In genomic region chr4:139926161-139926561, GRCm38 (mm10) we compare ENCODE assay signal across 9 mouse cellular contexts. TPM values are rescaled to one million over a fixed set of nuclear protein-coding genes. Genes with fewer than 3 reads are reported as not detected.
DNase-seq lines count a peak whose midpoint lies in the region; ATAC-seq lines count a peak whose summit lies in the region.
"Had no signal": no experiment of that assay in that cellular context is flagged by ENCODE, and none has a peak within 500 bp of the region (broad histone marks: within the 10 kb centered on the region; RNA-seq: fewer than 3 reads in every experiment).

No protein-coding gene starts in this region.

- H3K4me1 ChIP-seq in heart, embryonic 10.5 days, result peaks cover 10% of the 10 kb centered on the region; the same call in 1 of the 2 replicates
- H3K4me1 ChIP-seq in forebrain, embryonic 10.5 days, result peaks cover 47% of the 10 kb centered on the region
- peaks cover 15% of the 10 kb centered on the region for H3K4me1 ChIP-seq in neural tube, embryonic 12.5 days

- intact Hi-C loops in heart, postnatal 10 days (cut with DNase I), result no loop called here

- H3K9ac ChIP-seq in neural tube, embryonic 12.5 days, result no peak overlapping the region

- WGBS in heart, embryonic 10.5 days, result 6% methylated on average over 11 of the region's 11 CpGs
- 3% methylated on average over 11 of the region's 11 CpGs for WGBS in forebrain, embryonic 10.5 days
- WGBS in neural tube, embryonic 12.5 days, result 6% methylated on average over 11 of the region's 11 CpGs

- no peaks in the 10 kb centered on the region for H3K9me3 ChIP-seq in heart, embryonic 10.5 days
- no peaks in the 10 kb centered on the region for H3K9me3 ChIP-seq in forebrain, embryonic 10.5 days
- no peaks in the 10 kb centered on the region for H3K9me3 ChIP-seq in neural tube, embryonic 12.5 days

- H3K36me3 ChIP-seq in heart, embryonic 10.5 days, result no peaks in the 10 kb centered on the region
- no peaks in the 10 kb centered on the region for H3K36me3 ChIP-seq in forebrain, embryonic 10.5 days (replicated peaks)
- no peaks in the 10 kb centered on the region for H3K36me3 ChIP-seq in neural tube, embryonic 12.5 days

- DNase-seq in heart, embryonic 10.5 days (ENCODE audit: low spot score), result no peak
- no peak for DNase-seq in heart, postnatal 10 days
- DNase-seq in forebrain, embryonic 10.5 days (ENCODE audit: extremely low spot score, low spot score), result peak; percentile 47
- DNase-seq in layer of hippocampus, adult 9-10 months (ENCODE audit: low spot score), result peak; percentile 38
- DNase-seq in adrenal gland, adult 8-10 months, result no peak
- no peak for DNase-seq in adrenal gland, postnatal 14 days

- no peak overlapping the region for H3K27ac ChIP-seq in heart, embryonic 10.5 days
- peak overlapping the region; percentile 77 for H3K27ac ChIP-seq in forebrain, embryonic 10.5 days
- H3K27ac ChIP-seq in neural tube, embryonic 12.5 days, result no peak overlapping the region

- peak overlapping the region; percentile 45 for H3K4me3 ChIP-seq in heart, embryonic 10.5 days
- H3K4me3 ChIP-seq in forebrain, embryonic 10.5 days, result peak overlapping the region; percentile 44
- H3K4me3 ChIP-seq in neural tube, embryonic 12.5 days, result peak overlapping the region; percentile 25; the same call in 1 of the 2 replicates

- peaks cover 63% of the 10 kb centered on the region for H3K27me3 ChIP-seq in heart, embryonic 10.5 days (ENCODE audit: insufficient read depth, poor library complexity, severe bottlenecking)
- peaks cover 63% of the 10 kb centered on the region for H3K27me3 ChIP-seq in forebrain, embryonic 10.5 days (ENCODE audit: poor library complexity, severe bottlenecking)
- no peaks in the 10 kb centered on the region; the same call in none of the 2 replicates for H3K27me3 ChIP-seq in neural tube, embryonic 12.5 days (replicated peaks)

- peak overlapping the region; percentile 62 for H3K4me2 ChIP-seq in neural tube, embryonic 12.5 days (replicated peaks)

- ATAC-seq in neural tube, embryonic 12.5 days (ENCODE audit: low FRiP score, low read depth), result no peak
- ATAC-seq in cerebellum, adult (ENCODE audit: insufficient number of reproducible peaks, low FRiP score, low TSS enrichment), result no peak

RNA-seq across cellular contexts. Expression of gene Klhdc7a, which starts 41.7 kb away (rescaled TPM):
- polyA plus RNA-seq in heart, embryonic 10.5 days (2016; fragmentation: Nextera tagmentation; extraction: Ambion mirVana), result 0.06 and 0.09 TPM in 2 replicates
- 1 to 10 TPM in 1 of 2 experiments, under 1 TPM in 1; 0.81 to 1.9 TPM for total RNA-seq in heart, postnatal 10 days (2021)
- 0.21 and 0.24 TPM in 2 replicates for polyA plus RNA-seq in forebrain, embryonic 10.5 days (2016; fragmentation: Nextera tagmentation; extraction: Ambion mirVana)
- 0.04 TPM in 1 of 2 replicates, not detected in the other for polyA plus RNA-seq in neural tube, embryonic 12.5 days (2016; fragmentation: Nextera tagmentation; extraction: Ambion mirVana)
- 10 to 100 TPM in 1 of 4 experiments, 1 to 10 TPM in 3; 4.5 to 19.9 (median 7.5) TPM for total RNA-seq in adrenal gland, adult 8-10 months (2022)
- total RNA-seq in adrenal gland, postnatal 14 days (2021), result 18.8 and 23.1 TPM in 2 replicates
- total RNA-seq: neutrophil, adult 5-6 weeks had no signal

Comparison
In these comparisons a context has a peak if more than half of its experiments do, and no peak if none do; other contexts are left out.
1. DNase-seq: peak in forebrain, embryonic 10.5 days (single experiment) and layer of hippocampus, adult 9-10 months (single experiment); none in heart, embryonic 10.5 days (single experiment), heart, postnatal 10 days (0 of 2), adrenal gland, adult 8-10 months (single experiment) and adrenal gland, postnatal 14 days (single experiment).
2. Peak in every context shown above with its lines, with median percentiles within 50 percentile points of each other: H3K4me3 ChIP-seq.